Mouse (Mus musculus): ENCODE measurements at regions not wholly inside any gene's neighbourhood (a gene's known extent, or its start where the extent isn't known, plus 50 kb on each side); places are given as distances from the start of the nearest gene placed in this dataset.

DNA sequence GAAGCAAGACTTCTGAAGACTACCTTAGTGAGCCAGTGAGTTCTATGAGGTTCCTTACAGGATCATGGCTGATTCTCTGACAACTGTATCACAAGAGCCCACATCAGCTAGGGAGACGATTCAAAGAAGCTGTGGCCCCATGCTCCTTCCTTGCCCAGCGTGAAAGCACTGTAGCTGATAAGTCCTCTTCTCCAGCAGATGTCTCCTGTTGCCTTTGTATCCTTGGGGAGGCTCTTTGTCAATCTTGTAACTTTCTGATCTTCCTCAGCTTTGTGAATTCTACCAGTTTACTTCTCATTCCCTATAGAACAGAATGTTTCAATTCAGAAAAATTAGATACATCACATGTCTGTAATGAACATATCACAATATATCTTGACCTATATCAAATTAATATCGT lies 584.0 kb upstream of the Tbl1xr1 start:
- TF ChIP-seq CTCF (IDR thresholded peaks at IDR 0.05; ENCODE audit: borderline replicate concordance, insufficient read depth, low read depth, low read length), result no peak
- TF ChIP-seq POLR2A (IDR thresholded peaks at IDR 0.05; ENCODE audit: borderline replicate concordance, insufficient read depth, low read length), result no peak
